Mouse (Mus musculus) lung, postnatal 4 days (tissue): ENCODE results near the gene Ugt1a7c.
"Not testable (repeated sequence)": the region's sequence is repeated elsewhere in the genome, so short reads cannot be mapped to it uniquely, and the experiment has no call there.

ENCODE experiments used
- DNase-seq, 2 experiments: peaks; one replicate each; pipeline ENCODE4 v3.0.0; 2021

Ugt1a7c gene

DNA sequence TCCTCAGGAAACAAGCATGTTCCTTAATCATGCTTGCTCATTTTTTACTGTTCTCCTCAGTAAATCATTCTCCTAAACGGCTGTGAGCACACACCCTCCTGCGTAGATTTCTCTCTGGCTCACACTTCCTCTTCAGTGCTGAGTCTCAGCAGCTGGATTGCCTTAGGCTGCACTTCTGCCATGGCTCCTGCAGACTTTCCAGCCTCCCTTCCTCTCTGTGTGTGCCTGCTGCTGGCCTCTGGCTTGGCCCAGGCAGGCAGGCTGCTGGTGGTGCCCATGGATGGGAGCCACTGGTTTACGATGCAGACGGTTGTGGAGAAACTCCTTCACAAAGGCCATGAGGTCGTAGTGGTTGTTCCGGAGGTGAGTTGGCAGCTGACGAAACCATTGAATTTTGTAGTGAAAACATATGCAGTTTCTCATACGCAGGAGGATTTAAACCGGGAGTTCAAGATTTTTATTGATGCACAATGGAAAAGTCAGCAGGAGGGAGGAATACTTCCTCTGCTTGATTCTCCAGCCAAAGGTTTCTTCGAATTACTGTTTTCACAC, at the start of gene Ugt1a7c:
Gene Ugt1a7c (plus strand): TSS at position 122 of the 552 bp plus-strand sequence.
- DNase-seq = peak; percentile 64 to 80

- DNase-seq = not testable (repeated sequence)
These were observed 47.5 kb upstream of the Ugt1a7c start for GRCm38 (mm10) chr1:88047408-88047807.

DNA sequence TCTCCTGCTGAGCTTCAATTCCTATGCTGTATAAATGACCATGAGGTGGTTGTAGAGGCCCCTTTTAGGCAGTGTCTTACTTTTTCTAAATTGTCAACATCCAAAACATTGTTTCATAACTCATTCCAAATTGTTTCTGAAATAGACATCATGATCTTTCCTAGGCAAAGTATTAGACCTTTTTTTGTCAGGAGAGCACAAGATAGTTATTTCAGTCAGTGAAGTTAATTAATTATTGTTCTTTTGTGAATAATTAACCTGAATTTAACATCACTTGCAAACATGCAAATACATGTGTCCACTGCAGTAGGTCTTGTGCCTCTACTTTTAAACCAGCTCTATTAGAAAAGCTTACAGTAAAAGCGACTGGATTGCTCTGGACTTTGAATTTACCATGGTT, 39.8 kb upstream of the Ugt1a7c start, which contains the start of gene Ugt1a10:
Gene Ugt1a10 (plus strand): TSS at position 301 of the 400 bp plus-strand sequence.
- no peak for DNase-seq

DNA sequence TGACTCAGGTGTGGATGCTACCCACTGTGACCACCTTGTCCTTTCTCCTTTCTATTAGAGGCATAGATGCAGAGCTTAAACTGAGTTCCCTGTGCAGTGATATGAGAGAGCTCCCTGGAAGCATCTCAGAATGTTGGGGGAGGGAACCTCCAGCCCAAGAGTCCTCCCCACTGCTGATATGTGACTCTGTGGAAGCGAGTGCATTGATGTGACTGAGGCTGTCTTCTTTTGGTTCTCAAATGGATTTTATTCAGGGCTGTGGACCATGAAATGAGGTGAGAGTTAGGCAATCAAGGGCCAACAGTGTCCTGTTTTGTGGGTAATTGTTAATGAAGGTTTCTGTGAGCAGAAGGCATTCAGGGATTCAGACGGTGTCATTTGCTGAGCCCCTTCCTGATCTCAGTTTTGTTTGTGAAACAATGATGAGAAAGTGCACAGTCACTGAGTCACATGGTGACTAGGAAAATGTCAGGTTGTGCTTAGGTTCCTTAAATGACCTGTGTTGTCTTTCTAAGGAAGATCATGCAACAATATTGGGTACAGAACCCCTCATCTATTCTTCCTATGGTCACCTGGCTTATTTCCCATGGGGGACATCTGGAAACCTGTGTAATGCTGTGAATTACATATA, 28.3 kb upstream of the Ugt1a7c start:
- DNase-seq = not testable (repeated sequence)

DNA sequence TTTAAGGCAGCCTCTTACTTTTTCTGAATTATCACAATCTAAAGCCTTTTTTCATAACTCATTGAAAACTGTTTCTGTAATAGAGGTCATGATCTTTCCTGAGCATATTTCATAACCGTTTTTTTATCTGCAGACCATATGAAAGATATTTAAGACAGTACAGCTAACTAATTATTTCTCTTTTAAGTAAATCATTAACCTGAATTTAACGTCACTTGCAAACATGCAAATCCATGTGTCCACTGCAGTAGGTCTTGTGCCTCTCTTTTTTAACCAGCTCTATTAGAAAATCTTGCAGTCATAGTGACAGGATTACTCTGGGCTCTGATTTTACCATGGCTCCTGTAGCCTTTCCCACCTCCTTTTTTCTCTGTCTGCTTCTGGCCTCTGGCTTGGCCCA, 24.4 kb upstream of the Ugt1a7c start, which contains the start of gene Ugt1a9:
Gene Ugt1a9 (plus strand): TSS at position 306 of the 400 bp plus-strand sequence.
- DNase-seq = no peak

DNA sequence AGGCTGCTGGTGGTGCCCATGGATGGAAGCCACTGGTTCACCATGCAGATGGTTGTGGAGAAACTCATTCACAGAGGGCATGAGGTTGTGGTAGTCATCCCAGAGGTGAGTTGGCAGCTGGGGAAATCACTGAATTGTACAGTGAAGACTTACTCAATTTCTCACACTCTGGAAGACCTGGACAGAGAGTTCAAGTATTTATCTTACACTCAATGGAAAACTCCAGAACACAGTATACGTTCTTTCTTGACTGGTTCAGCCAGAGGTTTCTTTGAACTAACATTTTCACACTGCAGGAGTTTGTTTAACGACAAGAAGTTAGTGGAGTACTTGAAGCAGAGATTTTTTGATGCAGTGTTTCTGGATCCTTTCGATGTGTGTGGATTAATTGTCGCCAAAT, 24.0 kb upstream of the Ugt1a7c start:
- no peak for DNase-seq

DNA sequence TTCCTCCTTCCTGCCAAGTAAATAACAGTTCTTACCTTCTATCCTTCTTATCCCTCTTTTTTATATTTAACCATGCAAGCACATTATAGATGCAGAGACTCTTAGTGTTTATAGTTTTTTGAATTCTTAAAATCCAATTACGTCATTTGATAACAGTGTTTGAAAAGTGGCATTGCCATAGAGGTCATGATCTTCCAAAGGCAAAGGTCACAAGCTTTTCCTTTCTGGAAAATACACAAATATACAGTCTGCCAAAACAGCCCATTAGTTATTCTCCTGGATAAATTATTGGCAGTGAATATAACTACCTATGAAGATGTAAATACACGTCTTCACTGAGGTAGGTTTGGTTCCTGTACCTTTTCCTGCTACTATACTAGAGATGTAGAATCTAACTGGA, 20.4 kb upstream of the Ugt1a7c start:
- no peak for DNase-seq

- no peak for DNase-seq
These were observed 17.7 kb upstream of the Ugt1a7c start for GRCm38 (mm10) chr1:88077128-88077527.

- DNase-seq = no peak
These were observed 13.2 kb upstream of the Ugt1a7c start for GRCm38 (mm10) chr1:88081670-88082069.

DNA sequence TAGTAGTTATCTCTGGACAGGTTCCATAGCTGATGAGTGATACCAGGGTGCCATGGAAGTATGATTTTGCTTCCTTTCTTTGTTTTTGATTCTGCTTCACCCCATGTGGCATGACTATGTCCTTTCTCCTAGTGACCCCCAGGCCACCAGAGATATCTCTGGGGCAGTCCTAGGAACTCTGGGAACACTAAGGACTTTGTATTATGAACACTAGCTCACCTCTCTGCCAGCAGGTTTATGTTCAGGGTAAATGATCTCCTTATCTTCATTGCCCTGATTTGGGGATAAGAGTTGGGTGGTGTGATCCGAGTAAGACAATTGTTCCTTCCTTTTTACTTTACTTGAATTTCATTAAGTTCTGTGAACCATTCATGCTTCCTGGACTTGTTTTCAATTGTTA, 8.7 kb upstream of the Ugt1a7c start:
- no peak for DNase-seq

DNA sequence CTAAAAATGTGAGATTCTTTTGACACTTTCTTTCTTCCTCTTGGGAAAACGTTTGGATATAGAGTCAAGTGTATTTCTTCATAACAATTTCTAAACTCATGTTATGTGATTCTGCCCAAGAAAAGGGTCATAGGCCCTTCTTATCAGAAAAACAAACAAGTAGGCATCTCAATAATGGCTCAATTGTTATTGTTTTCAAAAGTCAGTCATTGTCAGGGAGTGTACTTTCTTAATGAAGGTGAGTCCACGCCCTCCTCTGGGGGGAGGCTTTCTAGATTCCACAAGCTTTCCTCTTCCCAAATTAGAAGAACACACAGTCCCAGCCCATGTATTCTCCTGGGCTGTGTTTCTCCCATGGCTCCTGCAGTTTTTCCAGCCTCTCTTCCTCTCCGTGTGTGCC, 7.3 kb upstream of the Ugt1a7c start, which contains the start of gene Ugt1a8:
Gene Ugt1a8 (plus strand): TSS at position 301 of the 400 bp plus-strand sequence.
- DNase-seq = no peak

- peak in 1 of 2 experiments; percentile 33 for DNase-seq
These were observed 2.5 kb upstream of the Ugt1a7c start for GRCm38 (mm10) chr1:88092341-88092740.

DNA sequence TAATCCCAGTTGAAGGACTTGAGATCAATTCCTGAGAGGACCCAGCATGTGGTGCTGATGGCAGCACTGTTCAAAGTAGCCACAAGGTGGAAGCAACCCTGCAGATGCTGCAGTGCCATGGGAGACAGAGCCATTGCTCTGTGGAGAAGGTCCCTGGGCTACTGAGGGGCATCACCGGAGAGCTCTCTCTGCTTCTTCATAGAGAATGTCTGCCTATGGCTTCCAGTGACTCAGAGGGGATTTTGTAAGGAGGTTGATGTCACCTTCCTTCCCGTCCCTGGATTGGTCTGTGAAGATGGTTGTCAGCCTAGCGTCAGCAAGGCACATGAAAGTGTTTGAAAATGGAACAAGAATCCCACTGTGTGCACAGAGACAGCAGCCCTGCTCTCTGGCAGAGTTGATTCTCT, 589 bp upstream of the Ugt1a7c start:
- peak in 1 of 2 experiments; percentile 29 for DNase-seq

DNA sequence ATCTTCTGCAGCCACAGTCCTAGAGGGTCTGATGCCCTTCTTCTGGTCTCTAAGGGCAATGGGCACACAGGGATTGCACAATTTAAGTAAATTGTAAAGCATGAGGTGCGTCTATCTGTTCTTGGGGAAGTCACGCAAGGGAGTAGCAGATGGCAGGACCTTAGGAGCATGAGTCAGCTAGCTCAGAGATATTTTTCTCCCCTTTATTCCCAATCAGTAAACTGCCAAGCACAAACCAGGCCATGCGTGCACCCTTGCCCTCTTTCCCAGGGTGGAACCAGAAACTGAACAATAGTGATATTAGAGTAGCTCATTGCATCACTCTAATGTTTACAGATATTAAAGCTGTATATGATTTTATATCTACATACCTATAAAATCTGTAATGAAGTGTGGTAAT, 3.7 kb downstream of the Ugt1a7c start:
- DNase-seq = not testable (repeated sequence)

DNA sequence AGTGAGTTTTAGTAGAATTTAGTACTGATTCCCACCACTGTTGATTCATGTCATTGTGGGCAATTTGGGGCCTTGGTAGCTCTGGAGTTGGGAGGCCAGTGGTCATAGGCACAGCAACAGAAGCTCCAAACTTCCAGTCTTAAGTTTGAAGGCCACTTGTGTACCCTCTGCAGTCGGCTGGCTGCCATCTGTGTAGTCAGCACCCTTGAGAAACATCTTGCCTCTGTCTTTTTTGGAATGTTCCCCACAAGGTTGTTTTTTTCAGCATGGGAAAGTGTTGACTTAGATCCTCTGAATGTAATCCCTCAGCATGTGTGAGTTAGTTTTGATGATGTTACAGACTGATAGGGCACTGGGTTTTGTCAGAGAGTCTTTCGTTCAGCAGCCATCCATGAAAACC, 4.8 kb downstream of the Ugt1a7c start:
- not testable (repeated sequence) for DNase-seq

GRCm38 (mm10) chr1:88103019-88103418, 8.2 kb downstream of the Ugt1a7c start, which contains the start of gene Ugt1a6b:
TSS of gene Ugt1a6b (plus strand) at chr1:88103252.
- peak; percentile 43 to 49 for DNase-seq

- DNase-seq = not testable (repeated sequence)
These were observed 9.0 kb downstream of the Ugt1a7c start for GRCm38 (mm10) chr1:88103697-88104468.

DNA sequence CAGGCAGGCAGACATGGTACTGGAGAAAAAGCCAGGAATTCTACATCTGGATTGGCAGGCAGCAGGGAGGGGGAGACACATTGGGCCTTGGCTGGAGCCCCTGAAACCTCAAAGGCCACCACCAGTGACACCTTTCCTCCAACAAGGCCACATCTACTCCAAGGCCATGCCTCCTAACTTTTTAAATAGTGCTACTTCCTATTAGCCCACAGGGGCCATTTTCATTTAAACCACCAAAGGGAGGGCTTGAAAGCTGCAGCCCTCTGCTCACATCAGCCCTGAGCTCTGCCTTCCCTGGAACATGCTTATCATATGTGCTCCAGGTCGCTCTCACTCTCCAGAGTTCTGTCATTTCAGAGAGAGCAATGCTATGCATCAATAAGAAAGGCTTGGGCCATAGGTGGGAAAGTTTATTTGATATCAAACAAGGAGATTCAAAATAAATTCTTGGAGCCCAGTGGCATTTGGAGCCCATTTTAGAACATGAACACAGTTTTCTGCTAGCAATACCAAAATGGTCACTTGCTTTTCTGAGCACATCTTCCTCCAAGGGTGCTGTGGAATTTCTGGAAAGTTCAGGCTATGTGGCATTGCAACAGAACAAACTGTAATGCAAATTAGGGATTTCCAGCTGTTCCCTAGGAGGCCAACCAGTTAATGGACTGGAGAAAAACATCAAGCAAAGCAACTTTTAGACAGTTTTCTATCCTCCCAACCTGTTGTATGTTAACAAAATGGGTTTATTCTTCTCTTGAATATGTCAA, 10.0 kb downstream of the Ugt1a7c start:
- DNase-seq = no peak

- DNase-seq = no peak
These were observed 10.8 kb downstream of the Ugt1a7c start for GRCm38 (mm10) chr1:88105656-88106055.

GRCm38 (mm10) chr1:88109027-88109557, 14.2 kb downstream of the Ugt1a7c start:
- not testable (repeated sequence) for DNase-seq

DNA sequence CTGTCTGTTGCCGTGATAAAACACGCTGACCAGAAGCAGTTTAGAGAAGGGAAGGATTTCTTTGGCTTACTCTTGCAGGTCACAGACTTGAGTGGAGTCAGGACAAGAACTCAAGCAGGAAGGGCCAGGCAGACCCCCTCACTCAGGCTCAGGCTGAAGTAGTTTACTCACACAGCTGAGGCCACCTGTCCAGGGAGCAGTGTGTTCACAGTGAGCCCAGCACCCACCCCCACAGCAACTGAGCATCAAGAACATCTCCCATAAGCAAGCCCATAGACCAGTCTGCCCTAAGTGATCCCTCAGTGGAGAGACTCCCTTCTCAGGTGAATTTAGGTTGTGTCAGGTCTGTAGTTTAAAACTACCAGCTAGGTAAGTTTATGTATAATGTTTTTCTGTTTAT, 14.7 kb downstream of the Ugt1a7c start:
- not testable (repeated sequence) for DNase-seq

DNA sequence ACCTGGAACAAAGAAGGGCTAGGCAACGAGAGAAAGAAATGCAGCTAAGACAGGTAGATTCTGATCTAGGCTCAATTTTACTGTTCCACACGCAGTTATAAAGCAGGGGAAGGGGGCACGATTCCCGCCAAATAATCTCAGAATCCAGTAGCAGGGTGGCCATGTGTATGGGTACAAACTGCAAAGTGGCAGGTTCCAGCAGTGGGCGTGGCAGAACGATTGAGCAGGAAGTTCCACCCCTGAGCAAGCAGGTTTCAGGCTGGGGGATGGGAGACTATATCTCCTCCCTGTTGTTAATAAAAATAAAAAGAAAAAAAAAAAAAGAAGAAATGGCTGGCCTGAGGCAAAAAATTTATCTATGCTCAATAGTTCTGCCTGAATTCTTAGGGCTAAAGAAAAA, 17.9 kb downstream of the Ugt1a7c start:
- DNase-seq = not testable (repeated sequence)
